Mouse (Mus musculus): ENCODE data around the gene Gpbp1.

GRCm38 (mm10) chr13:111532178-111532948, 42.5 kb upstream of the Gpbp1 start:
- TF ChIP-seq CTCF (IDR thresholded peaks at IDR 0.05; ENCODE audit: low read depth, low read length) (no peak), POLR2A (IDR thresholded peaks at IDR 0.05; ENCODE audit: insufficient read depth, low read length) (no peak)

Measured in ES-Bruce4 (cell line).